Mouse (Mus musculus) ES-Bruce4 (cell line): ENCODE results near the gene Esrrg.

Experiments used
- CTCF ChIP-seq: IDR thresholded peaks from one replicate; pipeline ENCODE4 v1.8.1; 2011; ENCODE audit warnings: low read depth, low read length
- POLR2A ChIP-seq: IDR thresholded peaks from one replicate; pipeline ENCODE4 v1.8.1; 2011; ENCODE audit warnings: low read length; ENCODE audit not compliant: insufficient read depth

- TF ChIP-seq POLR2A, result no peak
- no peak for TF ChIP-seq CTCF
Measured at GRCm38 (mm10) chr1:187741306-187741705, 132.7 kb downstream of the Esrrg start.
